Mouse (Mus musculus) right cerebral cortex, postnatal 4 days (tissue): Measurements from ENCODE around the gene Dnase1l1.

Experiments
- DNase-seq: peaks from one replicate; pipeline ENCODE4 v3.0.0-alpha.2; 2022

The Dnase1l1 gene

GRCm38 (mm10) chrX:74281732-74282394 is at the start of gene Dnase1l1, which contains the start of gene Taz:
Dnase1l1 (minus strand) TSS chrX:74282337.
Taz (plus strand) TSS chrX:74281912.
- peak; percentile 23 for DNase-seq

- no peak for DNase-seq
These were observed 48.2 kb upstream of the Dnase1l1 start for GRCm38 (mm10) chrX:74330166-74330930.

- no peak for DNase-seq
These were observed 47.1 kb upstream of the Dnase1l1 start for GRCm38 (mm10) chrX:74329215-74329671.

- DNase-seq, result peak; percentile 77
These were observed 46.6 kb upstream of the Dnase1l1 start, which contains the start of gene Plxna3 for GRCm38 (mm10) chrX:74328725-74329161. Plxna3 (plus strand) TSS chrX:74329066.

- peak; percentile 78 for DNase-seq
These were observed 30.7 kb upstream of the Dnase1l1 start, which contains the start of gene Fam50a for GRCm38 (mm10) chrX:74312540-74313464. Fam50a (plus strand) TSS chrX:74313033.

- DNase-seq, result peak; percentile 72
These were observed 22.9 kb upstream of the Dnase1l1 start, which contains the start of gene Gdi1 for GRCm38 (mm10) chrX:74304867-74305700. Gdi1 (plus strand) TSS chrX:74304998.

- no peak for DNase-seq
These were observed 17.6 kb upstream of the Dnase1l1 start for GRCm38 (mm10) chrX:74299721-74300120.

GRCm38 (mm10) chrX:74298348-74298747 is 16.2 kb upstream of the Dnase1l1 start:
- DNase-seq, result no peak

- peak; percentile 86 for DNase-seq
These were observed 14.7 kb upstream of the Dnase1l1 start, which contains the start of gene Atp6ap1 for GRCm38 (mm10) chrX:74296538-74297448. Atp6ap1 (plus strand) TSS chrX:74297097.

- no peak for DNase-seq
These were observed 11.3 kb upstream of the Dnase1l1 start for GRCm38 (mm10) chrX:74293431-74293830.

- DNase-seq, result no peak
These were observed 928 bp upstream of the Dnase1l1 start for GRCm38 (mm10) chrX:74283092-74283437.

- peak; percentile 79 for DNase-seq
These were observed 406 bp upstream of the Dnase1l1 start for GRCm38 (mm10) chrX:74282395-74283091.

- DNase-seq, result no peak
These were observed 951 bp downstream of the Dnase1l1 start for GRCm38 (mm10) chrX:74281041-74281731.

GRCm38 (mm10) chrX:74277916-74278315 is 4.2 kb downstream of the Dnase1l1 start:
- no peak for DNase-seq

GRCm38 (mm10) chrX:74273422-74274322 is 8.5 kb downstream of the Dnase1l1 start:
- no peak for DNase-seq

- DNase-seq, result no peak
These were observed 11.1 kb downstream of the Dnase1l1 start for GRCm38 (mm10) chrX:74270902-74271551.

- DNase-seq, result peak; percentile 76
These were observed 11.9 kb downstream of the Dnase1l1 start, which contains the start of gene Rpl10 for GRCm38 (mm10) chrX:74270062-74270901. Rpl10 (plus strand) TSS chrX:74270812.
